Mouse (Mus musculus): Measurements from ENCODE around the gene AI467606.

DNA sequence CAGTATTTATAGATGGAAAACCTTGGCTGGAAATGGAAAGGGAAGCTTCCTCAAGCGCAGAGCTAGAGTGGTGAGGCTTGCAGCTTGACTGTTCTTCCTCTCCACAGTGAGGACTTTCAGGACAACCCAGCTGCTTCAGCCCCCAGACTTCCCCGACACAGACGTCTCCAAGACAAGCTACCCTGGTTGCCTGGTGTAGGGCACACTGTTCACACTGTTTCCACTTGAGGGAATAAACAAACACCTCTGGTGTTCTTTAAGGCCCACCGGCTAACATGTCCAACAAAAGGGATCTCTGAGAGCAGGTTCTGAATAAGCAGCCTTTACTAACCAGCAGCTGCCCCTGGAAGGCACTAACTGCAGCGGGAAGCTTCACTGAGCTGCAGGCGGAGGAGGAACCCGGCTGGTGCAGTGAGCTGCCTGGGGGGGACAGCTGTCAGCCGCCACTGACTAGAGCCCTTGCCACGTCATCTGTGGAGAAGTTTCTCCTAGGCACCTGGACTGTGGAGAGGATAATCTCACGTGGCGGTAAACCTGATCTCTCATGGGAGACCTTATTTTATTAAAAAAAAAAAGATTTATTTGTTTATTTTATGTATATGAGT lies 25.3 kb downstream of the AI467606 start:
- no peak for TF ChIP-seq TAL1 (IDR thresholded peaks at IDR 0.05; ENCODE audit: low read length)
- TF ChIP-seq GATA1 (IDR thresholded peaks at IDR 0.05; ENCODE audit: low read length): no peak

Data from erythroblast, embryonic 14.5 days (primary cell).